Mouse (Mus musculus): ENCODE results near the gene Lpcat4.

DNA sequence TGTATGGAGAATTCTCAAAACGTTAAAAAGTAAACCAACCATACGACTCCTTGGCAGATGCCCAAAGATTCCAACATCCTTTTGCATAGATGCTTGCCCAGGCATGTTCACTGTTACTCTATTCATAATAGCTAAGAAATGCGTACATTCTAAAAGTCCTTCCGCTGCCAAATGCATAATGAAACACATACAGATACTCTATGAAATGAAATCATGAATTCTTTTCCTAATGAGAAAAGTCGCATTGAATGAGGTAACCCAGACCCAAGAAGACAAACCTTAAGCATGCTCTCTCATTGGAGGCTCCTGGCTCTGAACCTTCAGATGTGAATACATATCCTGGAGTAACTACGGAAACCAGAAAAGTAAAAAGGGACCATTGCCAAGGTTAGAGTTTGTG, 36.2 kb upstream of the Lpcat4 start:
- TF ChIP-seq HCFC1 (IDR thresholded peaks at IDR 0.05; ENCODE audit: low read depth, low read length) (no peak), MEF2A (IDR thresholded peaks at IDR 0.05; ENCODE audit: extremely low read depth, insufficient replicate concordance, low read depth, low read length, poor library complexity, severe bottlenecking) (no peak), CHD2 (IDR thresholded peaks at IDR 0.05; ENCODE audit: low read length) (no peak), POLR2AphosphoS5 (IDR thresholded peaks at IDR 0.05; ENCODE audit: borderline replicate concordance, low read depth, low read length) (no peak), EP300 (IDR thresholded peaks at IDR 0.05; ENCODE audit: low read depth in 1 of 2, low read length in 2 of 2) (no peak), MAX (IDR thresholded peaks at IDR 0.05; ENCODE audit: low read length) (no peak), ZNF384 (IDR thresholded peaks at IDR 0.05; ENCODE audit: low read depth, low read length) (no peak), CTCF (IDR thresholded peaks at IDR 0.05 in 2 of 3, conservative IDR thresholded peaks at IDR 0.05 in 1 of 3; ENCODE audit: control insufficient read depth in 1 of 3, insufficient read depth in 1 of 3, low read depth in 2 of 3, low read length in 3 of 3, poor library complexity in 1 of 3, severe bottlenecking in 1 of 3) (no peak), KAT2A (conservative IDR thresholded peaks at IDR 0.05; ENCODE audit: low read depth, low read length) (no peak)

Data from MEL (cell line).